Mouse (Mus musculus): ENCODE results near the gene Nbea. TPM values are rescaled to one million over a fixed set of nuclear protein-coding genes. Genes with fewer than 3 reads are reported as not detected.

Nbea gene
- polyA plus RNA-seq, 1 experiment from 2014 or later = 8.5 TPM

DNA sequence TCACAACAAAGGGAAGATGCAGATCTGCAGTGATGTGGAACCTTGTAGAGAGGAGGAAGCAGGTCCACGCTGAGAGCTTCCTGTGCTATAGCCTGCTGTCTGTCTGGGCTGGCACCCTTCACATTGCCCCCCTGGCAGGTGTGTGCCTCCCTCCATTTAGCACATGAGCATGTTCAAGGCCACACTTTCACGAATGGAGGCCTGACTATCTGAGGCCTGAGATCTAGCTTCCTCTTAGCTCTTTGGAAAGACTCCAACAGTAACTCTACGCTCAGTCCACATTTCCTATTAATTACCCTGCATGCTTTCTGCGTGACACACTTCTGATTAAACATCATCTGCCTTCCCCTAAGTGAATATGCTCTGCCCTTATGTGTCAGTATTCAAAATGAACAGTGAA, 490.4 kb downstream of the Nbea start:
- Histone ChIP-seq H3K27ac (no peak overlapping the region), H3K4me1 (replicated peaks) (no peaks in the 10 kb centered on the region), H3K9me3 (no peaks in the 10 kb centered on the region), H3K36me3 (no peaks in the 10 kb centered on the region), H3K4me2 (replicated peaks) (no peak overlapping the region), H3K4me3 (replicated peaks) (no peak overlapping the region), H3K27me3 (replicated peaks) (no peaks in the 10 kb centered on the region), H3K9ac (no peak overlapping the region)
- 50% methylated on average over 4 of the region's 4 CpGs for WGBS
- ATAC-seq = no peak

DNA sequence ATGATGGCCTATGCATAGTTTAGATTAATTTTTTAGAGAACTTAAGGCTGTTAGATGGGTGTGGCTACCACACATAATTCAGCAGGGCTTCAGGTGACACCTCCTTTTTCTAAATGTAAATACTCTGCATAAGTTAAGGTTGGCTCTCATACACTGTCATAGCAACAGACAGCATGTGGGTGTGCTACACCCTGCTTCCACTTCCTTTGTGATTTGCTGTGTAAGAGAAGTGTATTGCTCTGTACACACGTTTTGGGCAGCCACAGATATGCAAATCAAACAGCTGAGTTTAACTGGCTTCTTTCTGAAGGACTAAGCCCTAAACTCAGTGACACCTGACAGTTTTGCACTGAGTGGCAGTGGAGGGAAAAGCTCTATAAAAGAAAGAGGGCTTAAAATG, 495.4 kb downstream of the Nbea start:
- WGBS = 20% methylated on average over 1 of the region's 1 CpGs
- Histone ChIP-seq H3K27me3 (replicated peaks) (no peaks in the 10 kb centered on the region), H3K4me2 (replicated peaks) (no peak overlapping the region), H3K4me3 (replicated peaks) (no peak overlapping the region), H3K9me3 (no peaks in the 10 kb centered on the region), H3K4me1 (replicated peaks) (no peaks in the 10 kb centered on the region), H3K9ac (no peak overlapping the region), H3K36me3 (no peaks in the 10 kb centered on the region), H3K27ac (no peak overlapping the region)
- ATAC-seq = no peak

DNA sequence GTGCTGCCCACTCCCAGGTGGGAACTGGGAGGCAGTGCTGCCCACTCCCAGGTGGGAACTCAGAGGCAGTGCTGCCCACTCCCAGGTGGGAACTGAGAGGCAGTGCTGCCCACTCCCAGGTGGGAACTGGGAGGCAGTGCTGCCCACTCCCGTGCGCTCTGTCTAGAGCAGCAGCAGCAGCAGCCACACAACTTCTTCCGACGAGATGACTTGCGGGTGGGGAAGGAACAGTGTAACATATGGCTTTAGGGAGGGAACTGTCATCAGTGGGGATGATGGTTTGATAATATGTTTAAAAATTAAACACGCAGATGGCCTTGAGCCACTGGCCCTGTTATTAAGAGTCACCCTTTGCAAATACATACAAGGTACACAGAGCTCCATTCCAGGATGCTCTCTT, 496.5 kb downstream of the Nbea start:
- no peak for ATAC-seq
- Histone ChIP-seq H3K36me3 (no peaks in the 10 kb centered on the region), H3K9me3 (no peaks in the 10 kb centered on the region), H3K4me2 (replicated peaks) (no peak overlapping the region), H3K27ac (no peak overlapping the region), H3K27me3 (replicated peaks) (no peaks in the 10 kb centered on the region), H3K9ac (no peak overlapping the region), H3K4me3 (replicated peaks) (no peak overlapping the region), H3K4me1 (replicated peaks) (no peaks in the 10 kb centered on the region)
- 69% methylated on average over 6 of the region's 6 CpGs for WGBS

DNA sequence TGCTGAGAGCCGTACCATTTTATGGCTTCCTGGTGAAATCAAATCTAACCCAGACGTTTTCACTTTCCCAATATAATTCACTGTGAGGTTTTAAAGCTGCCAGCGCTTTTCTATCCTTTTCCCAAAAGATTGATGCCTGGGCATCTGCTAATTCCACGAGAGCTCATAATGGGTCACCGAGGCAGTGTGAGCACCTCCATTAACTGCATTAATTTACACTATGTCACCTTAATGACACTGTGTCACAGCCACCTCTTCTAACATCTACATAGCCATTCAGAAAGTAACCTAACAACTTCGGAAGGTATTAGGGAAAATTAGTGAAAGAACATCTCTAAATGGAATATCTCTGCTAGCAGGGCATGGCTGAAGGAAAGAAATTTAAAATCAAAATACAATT, 497.9 kb downstream of the Nbea start:
- Histone ChIP-seq H3K27me3 (replicated peaks) (no peaks in the 10 kb centered on the region), H3K4me2 (replicated peaks) (no peak overlapping the region), H3K4me1 (replicated peaks) (no peaks in the 10 kb centered on the region), H3K4me3 (replicated peaks) (no peak overlapping the region), H3K27ac (no peak overlapping the region), H3K9me3 (no peaks in the 10 kb centered on the region), H3K9ac (no peak overlapping the region), H3K36me3 (no peaks in the 10 kb centered on the region)
- 64% methylated on average over 6 of the region's 6 CpGs for WGBS
- ATAC-seq = no peak

DNA sequence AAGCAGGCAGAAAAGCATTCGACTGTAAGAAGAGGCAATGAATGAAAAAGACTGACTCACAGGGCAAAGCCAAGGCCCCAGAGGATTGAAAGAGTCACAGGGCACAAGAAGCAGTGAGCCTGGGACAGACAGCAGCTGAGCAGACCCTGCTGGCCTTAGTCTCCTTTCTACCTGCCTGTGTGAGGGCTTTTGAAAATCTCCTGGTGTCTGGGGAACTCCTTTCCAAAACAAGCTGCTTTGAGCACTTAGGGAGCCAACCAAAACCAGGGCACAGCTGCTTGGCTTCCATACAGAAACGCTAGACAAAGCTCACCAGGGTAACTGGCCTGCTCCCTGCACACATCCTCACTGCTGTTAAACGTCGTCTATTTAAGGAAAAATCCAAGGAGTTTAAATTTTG, 498.6 kb downstream of the Nbea start:
- 51% methylated on average over 4 of the region's 4 CpGs for WGBS
- Histone ChIP-seq H3K27ac (no peak overlapping the region), H3K27me3 (replicated peaks) (no peaks in the 10 kb centered on the region), H3K4me3 (replicated peaks) (no peak overlapping the region), H3K36me3 (no peaks in the 10 kb centered on the region), H3K4me1 (replicated peaks) (no peaks in the 10 kb centered on the region), H3K4me2 (replicated peaks) (no peak overlapping the region), H3K9me3 (no peaks in the 10 kb centered on the region), H3K9ac (no peak overlapping the region)
- no peak for ATAC-seq

DNA sequence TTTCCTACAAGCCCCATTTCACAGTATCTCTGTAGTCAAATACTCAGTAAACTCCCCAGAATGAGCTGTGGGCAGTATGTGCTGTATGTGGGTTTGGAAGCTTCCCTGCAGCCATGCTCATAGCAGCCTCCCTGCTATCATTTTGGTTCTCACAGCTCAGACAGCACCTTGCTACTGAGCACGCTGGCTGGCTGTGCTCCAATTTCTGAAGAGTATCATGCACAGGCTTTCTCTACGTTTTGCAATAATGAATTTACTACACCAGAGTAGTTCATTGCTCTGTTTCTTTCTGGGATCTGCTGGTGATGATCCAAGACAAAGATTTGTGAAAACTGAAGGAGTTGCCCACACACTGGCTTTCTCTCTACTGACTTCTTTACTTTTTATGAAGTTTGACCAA, 505.8 kb downstream of the Nbea start:
- no peak overlapping the region for H3K27ac ChIP-seq
- 55% methylated on average over 2 of the region's 2 CpGs for WGBS
- ATAC-seq = no peak
- H3K36me3 ChIP-seq = no peaks in the 10 kb centered on the region
- H3K4me3 ChIP-seq (replicated peaks) = no peak overlapping the region
- no peaks in the 10 kb centered on the region for H3K9me3 ChIP-seq
- no peaks in the 10 kb centered on the region for H3K27me3 ChIP-seq (replicated peaks)
- no peaks in the 10 kb centered on the region for H3K4me1 ChIP-seq (replicated peaks)
- H3K4me2 ChIP-seq (replicated peaks) = no peak overlapping the region
- no peak overlapping the region for H3K9ac ChIP-seq

DNA sequence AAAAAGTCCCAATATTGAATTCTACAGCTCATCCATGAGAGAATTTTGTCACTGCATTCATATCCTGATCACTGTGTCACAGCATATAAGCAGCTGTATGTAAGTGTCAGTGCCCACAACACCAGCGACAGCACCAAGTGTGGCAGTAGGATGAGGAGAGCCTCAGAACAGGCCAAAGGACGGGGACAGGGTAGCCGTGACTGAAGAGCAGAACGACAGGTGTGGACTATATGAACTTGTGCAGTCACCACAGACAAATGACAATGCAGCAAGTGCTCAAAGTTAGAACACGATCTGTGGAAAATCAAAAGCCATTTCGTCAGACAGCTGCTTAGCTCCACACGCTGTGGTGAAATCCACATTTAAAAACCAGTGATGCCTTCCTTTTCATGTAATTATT, 509.3 kb downstream of the Nbea start:
- no peaks in the 10 kb centered on the region for H3K4me1 ChIP-seq (replicated peaks)
- H3K9me3 ChIP-seq = no peaks in the 10 kb centered on the region
- no peaks in the 10 kb centered on the region for H3K27me3 ChIP-seq (replicated peaks)
- WGBS = 81% methylated on average over 7 of the region's 7 CpGs
- ATAC-seq = no peak
- no peaks in the 10 kb centered on the region for H3K36me3 ChIP-seq
- H3K9ac ChIP-seq = no peak overlapping the region
- no peak overlapping the region for H3K4me2 ChIP-seq (replicated peaks)
- H3K27ac ChIP-seq = no peak overlapping the region
- no peak overlapping the region for H3K4me3 ChIP-seq (replicated peaks)

DNA sequence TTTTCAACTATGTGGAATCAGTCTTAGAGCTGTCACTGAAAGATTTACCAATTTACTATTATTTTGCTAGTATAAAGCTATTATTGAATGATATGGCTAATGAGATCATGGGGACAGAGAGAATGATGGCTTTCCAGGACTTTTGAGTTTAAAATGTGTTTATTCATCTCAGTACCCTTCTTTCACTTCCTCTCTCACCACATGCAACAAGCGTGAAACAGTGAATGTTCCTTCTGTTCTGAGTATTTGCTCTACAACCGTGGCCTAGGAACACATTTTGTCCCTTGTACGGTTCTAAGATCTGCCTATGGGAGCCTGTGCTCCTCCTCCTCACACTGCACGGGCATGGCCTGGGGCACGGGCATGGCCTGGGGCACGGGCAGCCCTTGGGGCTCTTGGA, 516.5 kb downstream of the Nbea start:
- H3K4me2 ChIP-seq (replicated peaks) = no peak overlapping the region
- H3K4me1 ChIP-seq (replicated peaks) = no peaks in the 10 kb centered on the region
- no peaks in the 10 kb centered on the region for H3K27me3 ChIP-seq (replicated peaks)
- no peak overlapping the region for H3K4me3 ChIP-seq (replicated peaks)
- ATAC-seq = no peak
- H3K9ac ChIP-seq = no peak overlapping the region
- H3K36me3 ChIP-seq = no peaks in the 10 kb centered on the region
- H3K27ac ChIP-seq = no peak overlapping the region
- no peaks in the 10 kb centered on the region for H3K9me3 ChIP-seq
- WGBS = 78% methylated on average over 6 of the region's 6 CpGs

DNA sequence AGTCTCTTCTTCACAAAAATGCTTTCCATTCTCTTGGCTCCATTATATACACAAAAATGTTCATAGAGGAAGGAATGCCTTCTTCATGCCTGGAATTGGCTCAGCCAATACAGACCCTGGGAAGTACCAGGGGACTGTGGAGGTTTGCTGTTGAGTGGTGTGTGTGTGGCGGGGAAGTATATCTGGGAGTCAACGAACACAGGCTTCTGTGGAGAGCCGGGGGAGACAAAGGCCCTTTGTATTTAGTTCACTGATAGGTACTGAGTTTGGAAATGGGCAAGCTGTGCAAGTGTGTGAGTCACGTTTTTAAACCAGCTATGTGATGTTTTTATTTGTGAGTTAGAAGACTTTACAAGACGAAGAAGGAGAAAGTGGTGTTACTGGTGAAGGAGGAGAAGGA, 517.6 kb downstream of the Nbea start:
- no peaks in the 10 kb centered on the region for H3K36me3 ChIP-seq
- H3K27me3 ChIP-seq (replicated peaks) = no peaks in the 10 kb centered on the region
- H3K9me3 ChIP-seq = no peaks in the 10 kb centered on the region
- no peak overlapping the region for H3K4me3 ChIP-seq (replicated peaks)
- H3K9ac ChIP-seq = no peak overlapping the region
- ATAC-seq = no peak
- H3K4me2 ChIP-seq (replicated peaks) = no peak overlapping the region
- H3K4me1 ChIP-seq (replicated peaks) = no peaks in the 10 kb centered on the region
- H3K27ac ChIP-seq = no peak overlapping the region
- 68% methylated on average over 5 of the region's 5 CpGs for WGBS

DNA sequence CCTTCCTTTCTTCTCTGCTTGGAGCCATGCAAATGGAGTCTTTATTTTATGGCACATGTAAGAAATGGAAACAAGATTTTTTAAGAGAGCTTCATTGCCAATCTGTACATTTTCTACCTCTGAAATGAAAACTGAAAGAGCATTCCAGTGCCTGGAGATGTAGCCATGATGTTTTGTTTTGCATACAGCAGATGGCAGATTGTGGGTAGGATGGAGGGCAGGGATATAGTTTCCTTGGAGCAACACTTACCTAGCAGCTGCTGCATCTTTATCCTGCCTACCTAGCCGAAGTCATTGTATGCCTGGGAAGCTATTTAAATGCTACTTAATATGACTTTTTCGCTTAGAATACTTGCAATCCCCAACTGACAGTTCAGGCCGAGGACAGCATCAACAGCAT, 518.8 kb downstream of the Nbea start:
- Histone ChIP-seq H3K27me3 (replicated peaks) (no peaks in the 10 kb centered on the region), H3K27ac (no peak overlapping the region), H3K4me1 (replicated peaks) (no peaks in the 10 kb centered on the region), H3K9me3 (no peaks in the 10 kb centered on the region), H3K36me3 (no peaks in the 10 kb centered on the region), H3K9ac (no peak overlapping the region), H3K4me3 (replicated peaks) (no peak overlapping the region), H3K4me2 (replicated peaks) (no peak overlapping the region)
- WGBS = 87% methylated on average over 3 of the region's 3 CpGs
- no peak for ATAC-seq

DNA sequence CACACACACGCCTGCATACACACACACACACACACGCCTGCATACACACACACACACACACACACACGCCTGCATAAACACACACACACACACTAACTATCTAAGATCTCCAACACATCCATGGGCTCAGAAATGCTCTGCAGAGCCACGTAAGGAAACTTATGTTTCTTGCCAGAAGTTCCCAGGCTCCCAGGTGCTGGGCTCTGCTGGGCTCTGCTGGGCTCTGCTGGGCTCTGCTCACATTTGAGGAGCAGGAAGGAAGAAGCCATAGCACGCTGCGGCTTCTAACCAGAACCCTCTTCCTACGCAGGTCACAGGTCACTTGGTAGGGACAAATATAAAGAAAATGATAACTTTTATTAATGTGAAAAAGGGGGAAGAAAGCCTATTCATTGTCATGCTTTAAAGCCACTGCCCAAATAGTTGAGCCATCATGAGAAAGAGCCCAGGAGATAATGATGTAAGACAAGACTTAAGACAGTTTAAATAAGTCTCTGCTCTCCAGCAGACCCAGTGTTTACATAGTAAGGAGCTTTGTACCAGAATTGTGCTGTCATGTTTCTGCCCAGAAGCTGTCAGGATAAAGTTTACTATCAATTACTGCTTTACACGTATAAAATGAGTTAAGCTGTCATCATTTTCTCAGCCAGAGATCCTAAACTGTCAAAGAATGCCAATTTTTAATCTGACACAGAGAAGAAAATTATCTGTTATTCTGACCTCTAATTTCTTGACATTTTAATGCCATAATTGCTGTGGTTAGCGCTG, 521.6 kb downstream of the Nbea start:
- ATAC-seq = no peak
- H3K27ac ChIP-seq = no peak overlapping the region
- H3K9me3 ChIP-seq = no peaks in the 10 kb centered on the region
- no peak overlapping the region for H3K4me3 ChIP-seq (replicated peaks)
- no peaks in the 10 kb centered on the region for H3K27me3 ChIP-seq (replicated peaks)
- H3K4me2 ChIP-seq (replicated peaks) = no peak overlapping the region
- no peaks in the 10 kb centered on the region for H3K4me1 ChIP-seq (replicated peaks)
- H3K9ac ChIP-seq = no peak overlapping the region
- H3K36me3 ChIP-seq = no peaks in the 10 kb centered on the region
- WGBS = 50% methylated on average over 9 of the region's 9 CpGs

DNA sequence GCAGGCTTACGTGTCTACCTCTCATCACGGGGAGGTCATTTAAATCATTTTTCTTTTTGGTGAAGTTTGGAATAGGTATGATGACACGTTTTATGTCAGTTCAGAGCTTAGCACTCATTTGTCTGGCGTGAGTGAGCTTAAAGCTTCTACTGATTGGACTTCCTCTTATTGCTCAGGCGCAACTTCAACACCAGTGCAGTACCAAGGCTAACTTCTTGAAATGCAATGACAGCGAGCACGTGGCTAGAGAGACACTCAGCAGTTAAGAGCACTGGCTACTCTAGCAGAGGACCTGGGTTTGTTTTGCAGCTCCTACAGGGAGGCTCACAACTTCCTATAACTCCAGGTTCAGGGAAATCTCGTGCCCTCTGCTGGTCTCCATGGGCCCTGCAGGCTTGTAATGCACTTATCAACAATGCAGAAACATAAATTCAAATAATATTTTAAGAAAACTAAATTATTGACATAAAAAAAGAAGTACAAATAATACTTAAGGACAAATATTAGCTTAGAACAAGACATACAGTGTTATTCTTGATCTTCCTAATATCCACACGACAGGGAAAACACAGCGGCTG, 523.2 kb downstream of the Nbea start:
- Histone ChIP-seq H3K27ac (no peak overlapping the region), H3K9ac (no peak overlapping the region), H3K4me2 (replicated peaks) (no peak overlapping the region), H3K4me1 (replicated peaks) (no peaks in the 10 kb centered on the region), H3K27me3 (replicated peaks) (no peaks in the 10 kb centered on the region), H3K4me3 (replicated peaks) (no peak overlapping the region), H3K36me3 (no peaks in the 10 kb centered on the region), H3K9me3 (no peaks in the 10 kb centered on the region)
- 87% methylated on average over 10 of the region's 10 CpGs for WGBS
- no peak for ATAC-seq

DNA sequence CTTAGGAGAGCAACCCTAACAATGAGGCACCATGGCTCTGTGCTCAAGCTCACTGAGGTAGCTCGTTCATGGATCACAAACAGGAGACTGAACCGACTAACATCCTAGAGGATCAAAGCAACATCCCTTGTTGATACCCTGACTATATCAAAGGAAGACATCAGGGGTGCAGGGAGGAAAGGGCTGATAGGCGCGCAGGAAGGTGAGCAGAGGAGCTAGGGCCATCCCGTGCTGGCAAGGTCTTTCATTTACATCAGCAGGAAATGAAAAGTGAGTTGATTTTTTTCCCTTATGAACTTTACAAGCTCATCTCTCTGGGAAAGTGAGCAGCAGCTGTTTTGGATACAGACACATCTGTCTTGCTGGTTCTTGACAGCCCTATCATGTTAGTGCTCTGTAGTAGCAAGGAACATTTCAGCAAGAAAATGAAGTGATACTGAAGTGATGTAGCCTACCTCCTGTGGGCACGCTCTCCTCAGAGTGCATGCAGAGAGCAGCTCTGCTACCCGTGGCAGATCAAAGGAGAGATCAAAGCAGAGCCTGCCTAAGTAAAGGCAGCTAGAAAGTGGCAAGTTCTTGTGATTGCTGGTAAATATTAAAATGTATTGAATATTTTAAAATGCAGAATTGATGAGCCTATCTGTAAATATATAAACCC, 523.8 kb downstream of the Nbea start:
- WGBS = 54% methylated on average over 7 of the region's 7 CpGs
- ATAC-seq = no peak

More for the DNA sequence above, 523.8 kb downstream of the Nbea start:
- Histone ChIP-seq H3K4me2 (replicated peaks) (no peak overlapping the region), H3K27ac (no peak overlapping the region), H3K36me3 (no peaks in the 10 kb centered on the region), H3K9ac (no peak overlapping the region), H3K9me3 (no peaks in the 10 kb centered on the region), H3K27me3 (replicated peaks) (no peaks in the 10 kb centered on the region), H3K4me1 (replicated peaks) (no peaks in the 10 kb centered on the region), H3K4me3 (replicated peaks) (no peak overlapping the region)
